Mouse (Mus musculus): ENCODE measurements around the gene R3hdm4.
"Not testable (repeated sequence)": the region's sequence is repeated elsewhere in the genome, so short reads cannot be mapped to it uniquely, and the experiment has no call there.

Gene R3hdm4

DNA sequence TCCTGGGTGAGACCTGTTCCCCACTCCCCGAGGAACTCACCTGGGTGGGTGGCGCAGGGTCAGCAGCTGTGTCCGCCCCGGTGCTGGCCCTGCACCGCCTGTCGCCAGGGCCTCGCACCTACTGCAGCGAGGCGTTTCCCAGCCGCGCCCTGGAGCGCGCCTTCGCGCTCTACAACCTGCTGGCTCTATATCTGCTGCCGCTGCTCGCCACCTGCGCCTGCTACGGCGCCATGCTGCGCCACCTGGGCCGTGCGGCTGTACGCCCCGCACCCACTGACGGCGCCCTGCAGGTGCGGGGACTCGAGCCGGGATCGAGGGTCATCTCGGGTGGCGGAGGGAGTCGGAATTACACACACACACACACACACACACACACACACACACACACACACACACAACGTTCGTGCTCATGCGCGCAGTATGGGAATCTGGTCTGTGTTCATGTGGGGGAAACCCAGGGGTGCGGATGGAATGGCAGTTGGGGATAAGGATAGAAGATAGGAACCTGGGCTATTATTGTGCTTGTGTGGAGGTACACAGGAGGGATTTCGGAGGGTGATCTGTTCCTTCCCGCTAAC lies at the start of gene R3hdm4:
R3hdm4 (minus strand) TSS at position 251 of the 578 bp plus-strand sequence.
- no peak for DNase-seq

DNA sequence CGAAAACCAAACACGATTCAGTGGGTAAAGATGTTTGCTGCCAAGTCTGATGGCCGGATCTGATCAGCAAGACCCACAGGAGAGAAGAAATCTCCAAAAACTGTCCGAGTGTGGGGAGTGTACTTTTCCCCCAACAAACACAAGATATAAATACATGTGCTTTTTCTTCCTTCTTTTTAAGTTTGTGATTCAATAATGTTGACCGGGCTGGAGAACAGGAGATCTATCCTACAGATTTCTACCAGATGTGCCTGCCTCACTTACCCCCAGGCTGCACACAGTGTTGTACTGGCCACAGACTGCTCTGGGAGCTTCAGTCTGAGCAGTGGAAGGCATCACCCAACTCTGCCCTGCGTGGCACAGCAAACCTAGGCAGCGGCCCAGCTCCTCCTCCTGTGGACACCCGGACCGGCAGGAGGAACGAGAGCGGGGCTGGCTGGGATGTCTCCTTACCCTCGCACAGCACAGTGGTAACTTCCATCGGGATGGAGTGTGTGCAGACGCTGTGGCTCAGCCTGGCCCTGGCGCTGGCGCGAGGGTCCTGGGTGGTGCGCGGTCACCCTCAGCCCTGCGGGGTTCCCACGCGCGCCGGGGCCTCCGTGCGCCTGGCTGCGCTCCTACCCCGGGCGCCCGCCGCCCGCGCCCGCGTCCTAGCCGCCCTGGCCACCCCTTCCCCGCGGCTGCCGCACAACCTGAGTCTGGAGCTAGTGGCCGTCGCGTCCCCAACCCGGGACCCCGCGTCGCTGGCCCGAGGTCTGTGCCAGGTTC lies 49.6 kb upstream of the R3hdm4 start, which contains the start of gene Grin3b:
Grin3b (plus strand) TSS at position 301 of the 768 bp plus-strand sequence.
- DNase-seq = no peak

GRCm38 (mm10) chr10:79969124-79969568 lies 48.1 kb upstream of the R3hdm4 start:
- no peak for DNase-seq

DNA sequence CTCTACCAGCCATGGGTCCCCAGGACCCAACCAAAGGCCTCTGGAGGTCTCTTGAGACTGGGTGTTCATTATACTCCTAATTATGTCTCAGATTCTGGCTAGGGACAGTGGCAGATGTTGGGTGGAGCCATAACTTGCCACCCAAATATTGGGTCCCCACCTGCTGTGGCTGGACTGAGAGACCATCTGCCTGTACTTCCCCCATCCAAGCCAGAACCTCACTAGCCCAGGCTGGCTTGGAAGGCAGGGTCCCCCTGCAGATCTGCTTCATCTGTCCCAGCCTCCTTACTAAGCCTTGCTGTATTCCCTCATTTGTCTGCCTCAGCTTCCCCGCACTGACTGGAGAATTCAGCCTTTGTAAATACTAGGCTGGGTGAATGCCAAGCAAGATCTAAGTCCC lies 47.2 kb upstream of the R3hdm4 start:
- DNase-seq = no peak

GRCm38 (mm10) chr10:79966886-79967400 lies 45.9 kb upstream of the R3hdm4 start:
- DNase-seq = no peak

GRCm38 (mm10) chr10:79965325-79965724 lies 44.3 kb upstream of the R3hdm4 start:
- no peak for DNase-seq

- DNase-seq = no peak
Observed at GRCm38 (mm10) chr10:79964727-79965126, 43.7 kb upstream of the R3hdm4 start.

GRCm38 (mm10) chr10:79960671-79961294 lies 39.8 kb upstream of the R3hdm4 start:
- DNase-seq = no peak

DNA sequence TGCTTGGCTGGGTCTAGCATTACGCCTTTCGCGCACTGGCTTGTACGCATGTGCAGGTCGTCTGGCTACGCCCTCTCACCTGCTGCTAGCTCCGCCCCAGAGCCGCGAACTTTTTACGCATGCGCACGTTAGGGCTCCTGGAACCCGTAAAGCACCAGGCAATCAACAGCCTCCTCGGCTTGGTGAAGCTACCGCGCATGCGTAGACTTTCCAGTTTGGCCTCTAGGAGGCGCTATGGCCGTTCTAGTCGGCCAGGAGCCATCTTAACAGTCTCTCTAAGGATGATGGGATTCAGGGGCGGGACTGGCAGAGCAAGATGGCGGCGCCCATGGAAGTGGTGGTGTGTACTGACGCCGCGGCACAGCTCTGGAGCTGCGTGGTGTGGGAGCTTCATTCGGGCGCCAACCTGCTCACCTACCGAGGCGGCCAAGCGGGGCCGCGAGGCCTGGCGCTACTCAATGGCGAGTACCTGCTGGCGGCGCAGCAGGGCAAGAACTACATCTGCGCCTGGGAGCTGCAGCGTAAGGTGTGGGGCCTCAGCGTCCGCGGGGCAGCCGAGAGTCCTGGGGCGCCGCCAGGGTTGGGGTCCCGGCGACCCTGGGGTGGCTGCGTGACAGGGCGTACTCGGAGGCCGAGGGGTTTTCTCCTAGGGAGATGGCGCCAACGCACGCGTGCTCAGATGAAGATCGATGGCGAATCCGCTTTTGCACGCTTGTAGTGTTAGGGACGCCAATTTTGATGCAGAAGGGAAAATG lies 39.0 kb upstream of the R3hdm4 start, which contains the start of gene Wdr18:
Wdr18 (plus strand) TSS at position 306 of the 755 bp plus-strand sequence.
- peak; percentile 99 for DNase-seq

DNA sequence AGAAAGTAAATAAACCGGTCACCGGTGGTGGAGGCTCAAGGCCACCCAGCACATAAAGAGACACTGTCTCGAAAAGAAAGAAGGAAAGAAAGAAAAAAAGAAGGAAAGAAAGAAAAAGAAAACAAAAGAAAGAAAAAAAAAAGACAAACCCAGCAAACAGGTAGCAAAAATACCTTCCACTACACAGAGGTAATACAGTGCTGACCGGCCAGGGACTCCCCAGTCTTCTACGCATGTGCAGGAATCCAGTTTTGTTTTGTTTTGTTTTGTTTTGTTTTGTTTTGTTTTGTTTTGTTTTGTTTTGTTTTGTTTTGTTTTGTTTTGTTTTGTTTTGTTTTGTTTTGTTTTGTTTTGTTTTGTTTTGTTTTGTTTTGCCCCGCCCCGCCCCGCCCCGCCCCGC lies 38.4 kb upstream of the R3hdm4 start:
- DNase-seq = not testable (repeated sequence)

DNA sequence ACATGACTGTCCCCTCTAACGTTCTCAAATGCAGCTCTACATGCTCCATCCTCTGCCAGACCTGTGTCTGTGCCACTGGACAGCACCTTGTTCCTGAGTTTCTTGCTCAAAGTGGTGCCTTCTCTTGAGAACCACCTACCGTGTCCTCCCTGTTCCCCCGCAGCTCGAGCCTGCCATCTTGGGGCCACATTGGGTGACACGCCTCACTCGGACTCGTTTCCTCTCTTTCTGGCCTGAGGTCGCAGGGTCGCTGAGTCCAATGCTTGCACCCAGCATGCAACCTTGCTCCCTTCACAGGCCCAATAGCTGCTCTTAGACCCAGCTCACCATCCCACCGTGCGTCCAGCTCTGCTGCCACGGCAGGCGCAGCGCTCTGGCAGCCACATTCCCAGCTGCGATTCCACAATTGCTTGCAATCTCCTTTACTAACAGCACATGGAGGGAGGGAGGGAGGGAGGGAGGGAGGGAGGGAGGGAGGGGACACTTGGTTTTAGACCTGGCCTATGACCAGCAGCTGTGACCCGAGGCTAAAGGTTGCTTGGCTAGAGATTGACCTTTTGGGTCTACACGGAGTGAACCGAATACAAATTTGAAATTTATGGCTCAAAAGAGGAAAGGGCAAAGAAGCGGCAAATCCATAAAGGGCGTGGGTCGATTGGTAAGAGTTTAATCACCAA lies 37.3 kb upstream of the R3hdm4 start:
- peak; percentile 59 for DNase-seq

GRCm38 (mm10) chr10:79956643-79957154 lies 35.7 kb upstream of the R3hdm4 start:
- DNase-seq = no peak

- DNase-seq = no peak
Observed at GRCm38 (mm10) chr10:79955691-79956090, 34.7 kb upstream of the R3hdm4 start.

GRCm38 (mm10) chr10:79953946-79954345 lies 32.9 kb upstream of the R3hdm4 start:
- DNase-seq = no peak

- DNase-seq = no peak
Observed at GRCm38 (mm10) chr10:79950661-79951060, 29.7 kb upstream of the R3hdm4 start.

- DNase-seq = no peak
Observed at GRCm38 (mm10) chr10:79949873-79950272, 28.9 kb upstream of the R3hdm4 start.

DNA sequence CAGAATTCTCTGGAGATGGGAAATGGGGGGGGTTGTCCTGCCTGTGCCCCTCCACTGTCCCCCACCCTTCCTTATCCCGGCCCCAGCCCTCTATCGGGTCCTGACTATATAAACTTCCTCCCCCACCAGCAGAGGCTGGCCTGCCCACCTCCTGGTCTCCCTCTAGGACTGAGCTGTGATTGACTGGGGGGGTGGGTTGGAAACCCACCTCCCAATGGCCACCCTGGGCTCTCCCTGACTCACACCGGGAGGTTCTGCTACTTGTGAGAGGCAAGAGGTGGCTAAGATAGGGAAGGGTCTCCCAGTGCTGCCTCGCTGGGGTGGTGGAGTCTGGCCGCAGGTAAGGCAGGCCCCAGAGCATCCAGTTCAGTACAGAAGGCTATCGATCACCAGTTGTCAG lies 26.5 kb upstream of the R3hdm4 start:
- DNase-seq = no peak

GRCm38 (mm10) chr10:79946752-79947322 lies 25.8 kb upstream of the R3hdm4 start:
- DNase-seq = no peak

- no peak for DNase-seq
Observed at GRCm38 (mm10) chr10:79945507-79946234, 24.7 kb upstream of the R3hdm4 start.

DNA sequence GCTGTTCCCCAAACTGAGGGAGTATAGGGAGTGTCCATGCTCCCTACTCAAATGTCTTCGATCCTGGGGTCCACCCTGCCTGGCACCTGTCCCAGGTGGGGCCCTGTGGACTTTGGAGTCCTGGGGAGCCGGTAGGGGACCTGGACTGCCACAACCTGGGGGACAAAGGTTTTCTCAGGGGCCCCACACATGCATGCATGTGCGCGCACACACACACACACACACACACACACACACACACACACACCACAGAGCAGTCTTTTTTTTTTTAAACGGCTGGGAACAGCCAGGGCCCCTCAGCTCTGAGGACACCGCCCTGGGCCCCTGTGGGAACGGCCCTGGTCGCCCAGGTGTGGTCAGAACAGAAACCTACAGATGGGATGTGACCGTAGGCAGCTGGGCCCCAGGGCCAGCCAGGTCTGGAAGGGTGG lies 22.5 kb upstream of the R3hdm4 start:
- DNase-seq = no peak

DNA sequence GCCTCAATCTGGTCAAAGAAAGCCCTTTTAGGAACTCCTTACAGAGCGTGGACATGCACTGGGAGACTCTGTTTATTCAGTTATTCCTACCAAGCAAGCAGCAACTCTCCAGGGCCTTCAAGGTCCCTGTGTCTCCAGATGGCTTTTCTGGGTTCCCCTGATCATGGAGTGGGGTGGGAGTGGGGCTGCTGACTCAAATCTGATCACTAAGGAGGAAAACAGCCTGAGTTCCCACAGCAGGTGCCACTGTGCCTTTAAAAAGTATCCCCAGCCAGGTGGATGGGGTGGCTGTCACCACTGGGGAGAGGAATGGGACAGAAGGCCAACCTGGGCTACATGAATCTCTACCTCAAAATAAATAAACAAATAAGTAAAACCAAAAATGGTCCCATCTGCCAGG lies 22.0 kb upstream of the R3hdm4 start:
- DNase-seq = no peak
